Comparison of ENCODE assay signal across 11 mouse cellular contexts in the genomic region with DNA sequence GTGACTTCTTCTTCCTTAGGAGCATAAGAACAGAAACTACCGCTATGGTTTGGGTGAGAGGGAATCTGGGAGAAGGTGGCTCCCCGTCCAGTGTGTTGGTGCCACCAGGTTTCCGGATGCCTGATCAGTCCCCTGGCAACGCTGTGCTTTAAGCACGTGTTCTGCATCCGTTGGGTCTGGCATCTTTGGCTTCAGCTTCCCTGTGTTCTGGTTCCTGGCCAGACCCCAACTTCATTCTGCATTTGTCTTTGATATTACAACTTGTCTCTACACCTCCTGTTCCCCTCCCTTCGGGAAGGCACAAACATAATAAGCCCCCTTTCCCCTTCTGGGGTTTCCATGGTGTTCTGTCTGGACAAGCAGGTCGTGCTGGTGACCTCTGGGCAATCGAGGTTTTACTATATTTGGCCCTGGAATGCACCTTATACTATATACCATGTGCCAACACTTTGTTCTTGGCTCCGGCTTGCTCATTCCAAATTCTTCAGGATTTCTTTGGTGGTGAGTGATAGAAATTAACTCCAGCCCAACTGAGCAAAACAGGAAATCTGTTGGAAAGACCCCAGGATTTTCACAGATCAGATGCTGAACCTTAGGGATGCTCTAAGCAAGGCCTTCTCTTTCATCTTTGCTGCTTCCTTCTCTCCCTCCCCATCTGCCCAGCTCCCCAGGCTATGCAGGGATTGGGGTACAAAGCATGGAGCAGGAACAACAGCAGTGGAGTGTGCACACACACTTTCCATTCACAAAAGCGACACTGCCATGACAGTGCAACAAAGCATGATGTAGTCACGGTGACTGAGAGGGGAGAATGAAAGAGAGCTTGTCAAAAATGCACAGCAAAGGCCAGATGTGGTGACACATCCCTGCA. TPM values are rescaled to one million over a fixed set of nuclear protein-coding genes. Genes with fewer than 3 reads are reported as not detected.
DNase-seq lines count a peak whose midpoint lies in the region; ATAC-seq lines count a peak whose summit lies in the region.
"Had no signal": no experiment of that assay in that cellular context is flagged by ENCODE, and none has a peak within 500 bp of the region (broad histone marks: within the 10 kb centered on the region; RNA-seq: fewer than 3 reads in every experiment).

No protein-coding gene starts in this region.

- no peak overlapping the region for H3K27ac ChIP-seq in embryonic facial prominence, embryonic 11.5 days (replicated peaks; ENCODE audit: low read depth, low read length)
- H3K27ac ChIP-seq in hindbrain, embryonic 14.5 days: peak overlapping the region; percentile 20; the same call in 1 of the 2 replicates
- H3K27ac ChIP-seq in liver, embryonic 12.5 days: no peak overlapping the region

- H3K4me2 ChIP-seq in embryonic facial prominence, embryonic 11.5 days (ENCODE audit: low read depth, low read length): no peak overlapping the region
- H3K4me2 ChIP-seq in hindbrain, embryonic 14.5 days (replicated peaks): no peak overlapping the region
- H3K4me2 ChIP-seq in liver, embryonic 12.5 days: no peak overlapping the region

- H3K27me3 ChIP-seq in embryonic facial prominence, embryonic 11.5 days (ENCODE audit: control insufficient read depth, insufficient read depth, low read length): no peaks in the 10 kb centered on the region
- H3K27me3 ChIP-seq in hindbrain, embryonic 14.5 days (ENCODE audit: control insufficient read depth, insufficient read depth, low read length): no peaks in the 10 kb centered on the region
- H3K27me3 ChIP-seq in liver, embryonic 12.5 days (replicated peaks): peaks cover 6% of the 10 kb centered on the region; the same call in 1 of the 2 replicates

- no peaks in the 10 kb centered on the region for H3K4me1 ChIP-seq in embryonic facial prominence, embryonic 11.5 days (ENCODE audit: control insufficient read depth, insufficient read depth, low read length)
- peaks cover 21% of the 10 kb centered on the region for H3K4me1 ChIP-seq in hindbrain, embryonic 14.5 days (replicated peaks; ENCODE audit: control insufficient read depth, insufficient read depth, low read length)
- H3K4me1 ChIP-seq in liver, embryonic 12.5 days: no peaks in the 10 kb centered on the region

- peak; percentile 92 for DNase-seq in heart, adult 11 months
- DNase-seq in heart, adult 9 months (ENCODE audit: low spot score in 2 of 2): no peak
- DNase-seq in 3134 (ENCODE audit: extremely low read depth, insufficient read length, low spot score): peak; percentile 41
- DNase-seq in embryonic facial prominence, embryonic 11.5 days (ENCODE audit: low spot score): no peak
- no peak for DNase-seq in hindbrain, embryonic 14.5 days (ENCODE audit: low spot score)
- DNase-seq in T-cell, adult 2 months (ENCODE audit: low spot score): no peak
- DNase-seq in spleen, postnatal 36 days (ENCODE audit: low spot score in 2 of 2): no peak

- no peak overlapping the region for H3K4me3 ChIP-seq in embryonic facial prominence, embryonic 11.5 days (ENCODE audit: low read depth, low read length)
- no peak overlapping the region for H3K4me3 ChIP-seq in hindbrain, embryonic 14.5 days (replicated peaks; ENCODE audit: low read length)
- no peak overlapping the region for H3K4me3 ChIP-seq in liver, embryonic 12.5 days

- H3K9me3 ChIP-seq in embryonic facial prominence, embryonic 11.5 days (replicated peaks; ENCODE audit: control insufficient read depth, low read length): no peaks in the 10 kb centered on the region
- no peaks in the 10 kb centered on the region for H3K9me3 ChIP-seq in hindbrain, embryonic 14.5 days (ENCODE audit: control insufficient read depth, low read length)
- no peaks in the 10 kb centered on the region for H3K9me3 ChIP-seq in liver, embryonic 12.5 days (replicated peaks)

- no peaks in the 10 kb centered on the region for H3K36me3 ChIP-seq in embryonic facial prominence, embryonic 11.5 days (replicated peaks; ENCODE audit: control insufficient read depth, insufficient read depth, low read depth, low read length)
- H3K36me3 ChIP-seq in hindbrain, embryonic 14.5 days (replicated peaks; ENCODE audit: control insufficient read depth, insufficient read depth): no peaks in the 10 kb centered on the region
- no peaks in the 10 kb centered on the region for H3K36me3 ChIP-seq in liver, embryonic 12.5 days

- 59% methylated on average over 12 of the region's 12 CpGs for WGBS in embryonic facial prominence, embryonic 11.5 days
- WGBS in hindbrain, embryonic 14.5 days: 19% methylated on average over 12 of the region's 12 CpGs
- 73% methylated on average over 12 of the region's 12 CpGs for WGBS in liver, embryonic 12.5 days (ENCODE audit: insufficient replicate concordance)

- ATAC-seq in embryonic facial prominence, embryonic 11.5 days (replicated peaks; ENCODE audit: insufficient number of reproducible peaks, low FRiP score, low TSS enrichment, low read depth): peak; percentile 26
- no peak; the same call in 1 of the 2 replicates for ATAC-seq in hindbrain, embryonic 14.5 days (ENCODE audit: low FRiP score)
- no peak for ATAC-seq in liver, embryonic 12.5 days

- H3K9ac ChIP-seq in embryonic facial prominence, embryonic 11.5 days (replicated peaks; ENCODE audit: low read length): no peak overlapping the region
- H3K9ac ChIP-seq in hindbrain, embryonic 14.5 days: no peak overlapping the region
- no peak overlapping the region for H3K9ac ChIP-seq in liver, embryonic 12.5 days

RNA-seq across cellular contexts. Expression of a gene that starts 52.2 kb away (rescaled TPM):
- not detected in 2 replicates for polyA plus RNA-seq in embryonic facial prominence, embryonic 11.5 days (2014; fragmentation: Nextera tagmentation; extraction: Ambion mirVana)
- not detected in 2 replicates for polyA plus RNA-seq in hindbrain, embryonic 14.5 days (2014; fragmentation: Nextera tagmentation; extraction: Ambion mirVana)
- polyA plus RNA-seq in liver, embryonic 12.5 days (2016; fragmentation: Nextera tagmentation; extraction: Ambion mirVana): not detected in 2 replicates
- polyA plus RNA-seq: adrenal gland, adult 2 months; intestine, embryonic 14.5 days; limb, embryonic 11.5 days had no signal

Comparison
In these comparisons a context has a peak if more than half of its experiments do, and no peak if none do; other contexts are left out.
1. DNase-seq: peak in heart, adult 11 months (single experiment) and 3134 (single experiment); none in heart, adult 9 months (0 of 2), embryonic facial prominence, embryonic 11.5 days (single experiment), hindbrain, embryonic 14.5 days (single experiment), T-cell, adult 2 months (single experiment) and spleen, postnatal 36 days (0 of 2).